Mouse (Mus musculus): Measurements from ENCODE around the gene Chkb. TPM values are rescaled to one million over a fixed set of nuclear protein-coding genes. Genes with fewer than 3 reads are reported as not detected.
"Not testable (repeated sequence)": the region's sequence is repeated elsewhere in the genome, so short reads cannot be mapped to it uniquely, and the experiment has no call there.

The Chkb gene
- polyA plus RNA-seq, 1 experiment from 2014 or later: 70.5 TPM

- Histone ChIP-seq H3K27me3 (no peaks in the 10 kb centered on the region; the same call in 1 of the 2 replicates), H3K4me1 (peaks cover 24% of the 10 kb centered on the region), H3K4me2 (replicated peaks) (peak overlapping the region; percentile 88), H3K4me3 (peak overlapping the region; percentile 93), H3K9ac (replicated peaks) (peak overlapping the region; percentile 83), H3K27ac (replicated peaks) (peak overlapping the region; percentile 81), H3K9me3 (no peaks in the 10 kb centered on the region), H3K36me3 (peaks cover 19% of the 10 kb centered on the region)
- WGBS: 5% methylated on average over 24 of the region's 24 CpGs
- ATAC-seq (replicated peaks): peak; percentile 78
These were observed 23.5 kb upstream of the Chkb start for GRCm38 (mm10) chr15:89452906-89453864.

- Histone ChIP-seq H3K36me3 (no peaks in the 10 kb centered on the region), H3K4me1 (no peaks in the 10 kb centered on the region), H3K27ac (replicated peaks) (no peak overlapping the region), H3K4me3 (no peak overlapping the region), H3K9me3 (no peaks in the 10 kb centered on the region), H3K9ac (replicated peaks) (no peak overlapping the region), H3K27me3 (no peaks in the 10 kb centered on the region), H3K4me2 (replicated peaks) (no peak overlapping the region)
- ATAC-seq (replicated peaks): no peak
- WGBS: 40% methylated on average over 8 of the region's 8 CpGs
These were observed 12.9 kb upstream of the Chkb start for GRCm38 (mm10) chr15:89442486-89443070.

- Histone ChIP-seq H3K4me3 (no peak overlapping the region), H3K36me3 (no peaks in the 10 kb centered on the region), H3K4me2 (replicated peaks) (no peak overlapping the region), H3K9ac (replicated peaks) (no peak overlapping the region), H3K27me3 (no peaks in the 10 kb centered on the region), H3K9me3 (no peaks in the 10 kb centered on the region), H3K4me1 (peaks cover 4% of the 10 kb centered on the region; the same call in 1 of the 2 replicates), H3K27ac (replicated peaks) (no peak overlapping the region)
- 83% methylated on average over 5 of the region's 5 CpGs for WGBS
- ATAC-seq (replicated peaks): no peak
These were observed 6.2 kb upstream of the Chkb start for GRCm38 (mm10) chr15:89435878-89436277.

- ATAC-seq (replicated peaks): no peak
- no peak overlapping the region for H3K9ac ChIP-seq (replicated peaks)
- H3K4me2 ChIP-seq (replicated peaks): no peak overlapping the region
- 74% methylated on average over 3 of the region's 3 CpGs for WGBS
- no peaks in the 10 kb centered on the region for H3K36me3 ChIP-seq
- no peaks in the 10 kb centered on the region for H3K27me3 ChIP-seq
- peaks cover 10% of the 10 kb centered on the region for H3K4me1 ChIP-seq
- H3K4me3 ChIP-seq: no peak overlapping the region
- H3K9me3 ChIP-seq: no peaks in the 10 kb centered on the region
- H3K27ac ChIP-seq (replicated peaks): no peak overlapping the region
These were observed 4.4 kb upstream of the Chkb start for GRCm38 (mm10) chr15:89434136-89434535.

GRCm38 (mm10) chr15:89432946-89433345 lies 3.2 kb upstream of the Chkb start:
- WGBS: 78% methylated on average over 4 of the region's 4 CpGs

GRCm38 (mm10) chr15:89431806-89432205 lies 2.1 kb upstream of the Chkb start:
- H3K4me1 ChIP-seq: peaks cover 22% of the 10 kb centered on the region
- no peak overlapping the region for H3K4me2 ChIP-seq (replicated peaks)
- no peak overlapping the region for H3K9ac ChIP-seq (replicated peaks)
- H3K27me3 ChIP-seq: no peaks in the 10 kb centered on the region
- peaks cover 6% of the 10 kb centered on the region; the same call in 1 of the 2 replicates for H3K36me3 ChIP-seq
- 95% methylated on average over 6 of the region's 6 CpGs for WGBS
- no peaks in the 10 kb centered on the region for H3K9me3 ChIP-seq
- no peak overlapping the region for H3K4me3 ChIP-seq
- no peak for ATAC-seq (replicated peaks)
- H3K27ac ChIP-seq (replicated peaks): no peak overlapping the region

More at GRCm38 (mm10) chr15:89432946-89433345, 3.2 kb upstream of the Chkb start:
- peaks cover 20% of the 10 kb centered on the region for H3K4me1 ChIP-seq
- H3K9ac ChIP-seq (replicated peaks): no peak overlapping the region
- H3K4me2 ChIP-seq (replicated peaks): no peak overlapping the region
- no peaks in the 10 kb centered on the region for H3K27me3 ChIP-seq
- H3K27ac ChIP-seq (replicated peaks): no peak overlapping the region
- no peak for ATAC-seq (replicated peaks)
- H3K4me3 ChIP-seq: no peak overlapping the region
- no peaks in the 10 kb centered on the region for H3K9me3 ChIP-seq
- H3K36me3 ChIP-seq: no peaks in the 10 kb centered on the region

GRCm38 (mm10) chr15:89431271-89431670 lies 1.6 kb upstream of the Chkb start:
- Histone ChIP-seq H3K9me3 (no peaks in the 10 kb centered on the region), H3K36me3 (peaks cover 11% of the 10 kb centered on the region; the same call in 1 of the 2 replicates), H3K27me3 (no peaks in the 10 kb centered on the region), H3K4me3 (no peak overlapping the region), H3K4me1 (peaks cover 22% of the 10 kb centered on the region), H3K4me2 (replicated peaks) (no peak overlapping the region), H3K9ac (replicated peaks) (no peak overlapping the region), H3K27ac (replicated peaks) (no peak overlapping the region)
- ATAC-seq (replicated peaks): no peak
- 91% methylated on average over 3 of the region's 3 CpGs for WGBS

GRCm38 (mm10) chr15:89430771-89431170 lies 1.1 kb upstream of the Chkb start:
- not testable (repeated sequence) for ATAC-seq (replicated peaks); H3K9me3 ChIP-seq; H3K4me3 ChIP-seq; H3K27me3 ChIP-seq; H3K9ac ChIP-seq (replicated peaks); H3K27ac ChIP-seq (replicated peaks)
- Histone ChIP-seq H3K36me3 (peaks cover 16% of the 10 kb centered on the region; the same call in 1 of the 2 replicates), H3K4me1 (peaks cover 22% of the 10 kb centered on the region), H3K4me2 (replicated peaks) (peak overlapping the region; percentile 79)
- 87% methylated on average over 9 of the region's 9 CpGs for WGBS

- Histone ChIP-seq H3K4me2 (replicated peaks) (peak overlapping the region; percentile 79), H3K27me3 (no peaks in the 10 kb centered on the region), H3K4me3 (peak overlapping the region; percentile 81), H3K27ac (replicated peaks) (peak overlapping the region; percentile 97), H3K9ac (replicated peaks) (peak overlapping the region; percentile 79), H3K4me1 (peaks cover 22% of the 10 kb centered on the region), H3K9me3 (no peaks in the 10 kb centered on the region), H3K36me3 (peaks cover 17% of the 10 kb centered on the region; the same call in 1 of the 2 replicates)
- 48% methylated on average over 6 of the region's 6 CpGs for WGBS
- ATAC-seq (replicated peaks): no peak
These were observed 633 bp upstream of the Chkb start for GRCm38 (mm10) chr15:89430341-89430740.

GRCm38 (mm10) chr15:89428821-89429351 lies 822 bp downstream of the Chkb start:
- peaks cover 21% of the 10 kb centered on the region; the same call in 1 of the 2 replicates for H3K36me3 ChIP-seq
- peak overlapping the region; percentile 81 for H3K4me3 ChIP-seq
- H3K4me1 ChIP-seq: peaks cover 22% of the 10 kb centered on the region
- no peaks in the 10 kb centered on the region for H3K9me3 ChIP-seq
- peak overlapping the region; percentile 79 for H3K9ac ChIP-seq (replicated peaks)
- H3K27ac ChIP-seq (replicated peaks): peak overlapping the region; percentile 97
- peak overlapping the region; percentile 79 for H3K4me2 ChIP-seq (replicated peaks)
- H3K27me3 ChIP-seq: no peaks in the 10 kb centered on the region
- WGBS: 3% methylated on average over 22 of the region's 22 CpGs
- ATAC-seq (replicated peaks): peak; percentile 63

- Histone ChIP-seq H3K36me3 (peaks cover 21% of the 10 kb centered on the region; the same call in 1 of the 2 replicates), H3K9me3 (no peaks in the 10 kb centered on the region), H3K4me3 (peak overlapping the region; percentile 81), H3K4me1 (peaks cover 22% of the 10 kb centered on the region), H3K27ac (replicated peaks) (0 out of 2 replicates have a peak overlapping the region, but pooled peaks have one; percentile 97), H3K27me3 (no peaks in the 10 kb centered on the region), H3K9ac (replicated peaks) (peak overlapping the region; percentile 79; the same call in 1 of the 2 replicates), H3K4me2 (replicated peaks) (peak overlapping the region; percentile 79)
- ATAC-seq (replicated peaks): no peak
- 80% methylated on average over 19 of the region's 19 CpGs for WGBS
These were observed 1.4 kb downstream of the Chkb start for GRCm38 (mm10) chr15:89428136-89428790.
